Mouse (Mus musculus): ENCODE data around the gene Fcrl6.

The Fcrl6 gene

GRCm38 (mm10) chr1:172602326-172602725 is at the start of gene Fcrl6:
Gene Fcrl6, minus strand, starts transcription at chr1:172602551.
- DNase-seq (ENCODE audit: low read depth, low spot score) = no peak

- no peak for DNase-seq (ENCODE audit: low read depth, low spot score)
Observed at GRCm38 (mm10) chr1:172651288-172651987, 49.1 kb upstream of the Fcrl6 start.

GRCm38 (mm10) chr1:172650519-172651287 is 48.4 kb upstream of the Fcrl6 start:
- DNase-seq (ENCODE audit: low read depth, low spot score) = no peak

- DNase-seq (ENCODE audit: low read depth, low spot score) = no peak
Observed at GRCm38 (mm10) chr1:172649396-172649795, 47.0 kb upstream of the Fcrl6 start.

GRCm38 (mm10) chr1:172647236-172647635 is 44.9 kb upstream of the Fcrl6 start:
- no peak for DNase-seq (ENCODE audit: low read depth, low spot score)

- DNase-seq (ENCODE audit: low read depth, low spot score) = no peak
Observed at GRCm38 (mm10) chr1:172638781-172639180, 36.4 kb upstream of the Fcrl6 start.

- no peak for DNase-seq (ENCODE audit: low read depth, low spot score)
Observed at GRCm38 (mm10) chr1:172637801-172638200, 35.5 kb upstream of the Fcrl6 start.

- DNase-seq (ENCODE audit: low read depth, low spot score) = no peak
Observed at GRCm38 (mm10) chr1:172636266-172636665, 33.9 kb upstream of the Fcrl6 start.

GRCm38 (mm10) chr1:172635258-172635657 is 32.9 kb upstream of the Fcrl6 start:
- DNase-seq (ENCODE audit: low read depth, low spot score) = no peak

- DNase-seq (ENCODE audit: low read depth, low spot score) = no peak
Observed at GRCm38 (mm10) chr1:172634136-172634535, 31.8 kb upstream of the Fcrl6 start.

- peak; percentile 57 for DNase-seq (ENCODE audit: low read depth, low spot score)
Observed at GRCm38 (mm10) chr1:172632451-172633326, 30.3 kb upstream of the Fcrl6 start, which contains the start of gene Dusp23. Gene Dusp23, minus strand, starts transcription at chr1:172632962.

- DNase-seq (ENCODE audit: low read depth, low spot score) = no peak
Observed at GRCm38 (mm10) chr1:172631721-172632120, 29.4 kb upstream of the Fcrl6 start.

GRCm38 (mm10) chr1:172629831-172630230 is 27.5 kb upstream of the Fcrl6 start:
- DNase-seq (ENCODE audit: low read depth, low spot score) = no peak

- DNase-seq (ENCODE audit: low read depth, low spot score) = no peak
Observed at GRCm38 (mm10) chr1:172626306-172626705, 24.0 kb upstream of the Fcrl6 start.

- no peak for DNase-seq (ENCODE audit: low read depth, low spot score)
Observed at GRCm38 (mm10) chr1:172624081-172624480, 21.7 kb upstream of the Fcrl6 start.

- no peak for DNase-seq (ENCODE audit: low read depth, low spot score)
Observed at GRCm38 (mm10) chr1:172623599-172623998, 21.2 kb upstream of the Fcrl6 start.

GRCm38 (mm10) chr1:172619235-172619634 is 16.9 kb upstream of the Fcrl6 start:
- peak; percentile 9 for DNase-seq (ENCODE audit: low read depth, low spot score)

- DNase-seq (ENCODE audit: low read depth, low spot score) = no peak
Observed at GRCm38 (mm10) chr1:172618141-172618540, 15.8 kb upstream of the Fcrl6 start.

GRCm38 (mm10) chr1:172617365-172618076 is 15.2 kb upstream of the Fcrl6 start:
- no peak for DNase-seq (ENCODE audit: low read depth, low spot score)

- DNase-seq (ENCODE audit: low read depth, low spot score) = no peak
Observed at GRCm38 (mm10) chr1:172616537-172617300, 14.4 kb upstream of the Fcrl6 start.

- no peak for DNase-seq (ENCODE audit: low read depth, low spot score)
Observed at GRCm38 (mm10) chr1:172615412-172615811, 13.1 kb upstream of the Fcrl6 start.

Data from c-Kit-negative CD71-positive TER-119-positive erythroid progenitor cells, embryonic 14.5 days (primary cell).